Mouse (Mus musculus) inflammation-experienced regulatory T-cells (primary cell): Measurements from ENCODE around the gene Cd151. TPM values are rescaled to one million over a fixed set of nuclear protein-coding genes. Genes with fewer than 3 reads are reported as not detected.

ENCODE experiments used
- polyA plus RNA-seq, 2 experiments: library from polyadenylated mRNA; unstranded; fragments of 100-300 nt; shearing (Covaris generic); gene quantifications; one replicate each; pipeline ENCODE4 v1.2.1; 2017

Gene Cd151
- polyA plus RNA-seq, result 1 to 10 TPM; 6.0 to 6.8 TPM

GRCm38 (mm10) chr7:141467230-141468030, at the start of gene Cd151:
Gene Cd151 (plus strand): TSS chr7:141467392.

GRCm38 (mm10) chr7:141429310-141429709, 37.9 kb upstream of the Cd151 start, which contains the start of gene Cend1:
Gene Cend1 (minus strand): TSS chr7:141429491.

GRCm38 (mm10) chr7:141437178-141438120, 29.7 kb upstream of the Cd151 start, which contains the start of gene Slc25a22:
Gene Slc25a22 (minus strand): TSS chr7:141437892.

DNA sequence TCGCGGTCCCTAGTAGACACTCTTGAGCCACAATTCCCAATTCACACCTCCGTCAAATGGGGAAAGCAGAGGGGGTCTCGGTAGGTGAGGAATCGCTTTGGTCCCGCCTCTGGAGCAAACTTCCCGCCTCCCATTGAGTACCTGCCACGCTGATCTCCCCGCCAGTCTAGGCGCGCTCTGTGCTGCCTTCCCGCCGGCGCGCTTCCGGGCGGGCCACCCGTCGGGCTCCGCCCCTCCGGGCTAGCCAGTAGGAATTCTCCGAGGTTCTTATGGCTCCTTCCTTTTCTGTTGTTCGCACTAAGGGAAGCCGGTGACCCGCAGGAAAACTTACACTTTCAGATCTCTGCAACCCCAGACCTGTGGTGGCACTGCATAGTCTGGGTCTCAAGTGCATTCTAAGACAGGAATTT, 23.4 kb upstream of the Cd151 start, which contains the start of gene Pidd1:
Pidd1 (minus strand) TSS at position 198 of the 410 bp plus-strand sequence.

GRCm38 (mm10) chr7:141447110-141447991, 19.8 kb upstream of the Cd151 start, which contains the start of gene Rplp2:
Gene Rplp2 (plus strand): TSS chr7:141447370.

GRCm38 (mm10) chr7:141454967-141455551, 12.1 kb upstream of the Cd151 start, which contains the start of gene Pnpla2:
Gene Pnpla2 (plus strand): TSS chr7:141455198.

DNA sequence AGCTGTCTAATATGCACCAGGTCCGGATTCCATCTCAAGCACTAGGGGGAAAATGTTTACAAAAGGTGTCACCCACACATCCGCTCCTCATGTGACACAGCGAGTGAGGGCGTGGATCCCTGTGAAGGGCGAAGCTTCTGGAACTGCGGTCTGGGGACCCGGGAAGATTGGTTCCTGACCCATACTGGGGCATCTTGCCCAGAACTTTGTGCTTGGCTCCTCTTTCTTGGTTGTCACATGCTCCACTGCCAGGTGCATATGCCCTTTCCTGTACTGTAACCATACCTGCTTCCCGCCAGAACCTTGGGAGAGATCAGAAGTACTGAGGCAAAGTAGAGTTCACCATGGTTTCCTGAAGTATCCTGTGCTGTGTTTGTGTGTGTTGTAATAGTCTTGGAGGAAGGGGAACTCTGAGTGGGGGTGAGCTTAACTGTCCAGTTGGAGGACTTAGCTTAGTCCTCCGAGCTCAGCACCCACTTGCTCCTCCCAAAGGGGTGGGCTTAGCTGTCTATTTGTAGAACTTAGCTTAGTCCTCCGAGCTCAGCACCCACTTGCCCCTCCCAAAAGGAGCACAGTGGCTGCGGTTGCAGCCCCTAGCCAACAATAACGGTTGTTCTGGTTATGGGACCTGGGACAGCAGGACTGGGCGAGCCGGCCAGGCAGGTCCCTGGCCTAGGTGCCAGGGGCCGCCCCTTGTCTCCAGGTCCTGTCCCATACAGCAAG, 6.6 kb upstream of the Cd151 start, which contains the start of gene Cracr2b:
Cracr2b (plus strand) TSS at position 704 of the 723 bp plus-strand sequence.

GRCm38 (mm10) chr7:141475011-141475804, 8.0 kb downstream of the Cd151 start, which contains the start of the genes Polr2l and Tspan4:
Gene Polr2l (minus strand): TSS chr7:141475132.
Gene Tspan4 (plus strand): TSS chr7:141475240.

Other genes starting within 250 kb of the Cd151 start
- 10 to 100 TPM; 88.2 to 93.2 TPM for gene Phrf1, start 238.6 kb upstream of the Cd151 start, polyA plus RNA-seq
- gene Irf7, start 200.9 kb upstream of the Cd151 start, polyA plus RNA-seq, result 100 to 1,000 TPM in 1 of 2 experiments, 10 to 100 TPM in 1; 89.0 to 155 TPM
- not detected for gene Cdhr5, start 190.6 kb upstream of the Cd151 start, polyA plus RNA-seq
- gene Sct, start 188.3 kb upstream of the Cd151 start, polyA plus RNA-seq, result not detected
- under 1 TPM; 0.11 to 0.29 TPM for gene Drd4, start 175.4 kb upstream of the Cd151 start, polyA plus RNA-seq
- 10 to 100 TPM; 57.7 to 77.6 TPM for gene Deaf1, start 139.7 kb upstream of the Cd151 start, polyA plus RNA-seq
- gene Tmem80, start 139.7 kb upstream of the Cd151 start, polyA plus RNA-seq, result 10 to 100 TPM; 29.5 to 50.4 TPM
- 1 to 10 TPM in 1 of 2 experiments, under 1 TPM in 1; 0.17 to 3.1 TPM for gene Eps8l2, start 128.5 kb upstream of the Cd151 start, polyA plus RNA-seq
- 100 to 1,000 TPM; 296 to 311 TPM for gene Taldo1, start 75.2 kb upstream of the Cd151 start, polyA plus RNA-seq
- 10 to 100 TPM; 72.6 to 73.9 TPM for gene Gatd1, start 53.3 kb upstream of the Cd151 start, polyA plus RNA-seq
- 1 to 10 TPM in 1 of 2 experiments, under 1 TPM in 1; 0.47 to 3.0 TPM for gene Cend1, start 37.9 kb upstream of the Cd151 start, polyA plus RNA-seq
- 10 to 100 TPM; 56.8 to 63.3 TPM for gene Slc25a22, start 29.5 kb upstream of the Cd151 start, polyA plus RNA-seq
- 10 to 100 TPM in 1 of 2 experiments, 1 to 10 TPM in 1; 9.7 to 11.8 TPM for gene Pidd1, start 23.4 kb upstream of the Cd151 start, polyA plus RNA-seq
- gene Rplp2, start 20.0 kb upstream of the Cd151 start, polyA plus RNA-seq, result 1,000 to 10,000 TPM; 1,321 to 1,489 TPM
- 10 to 100 TPM; 66.6 to 92.4 TPM for gene Pnpla2, start 12.2 kb upstream of the Cd151 start, polyA plus RNA-seq
- gene Cracr2b, start 6.3 kb upstream of the Cd151 start, polyA plus RNA-seq, result 1 to 10 TPM in 1 of 2 experiments, not detected in 1; 3.3 TPM
- gene Polr2l, start 7.7 kb downstream of the Cd151 start, polyA plus RNA-seq, result 10 to 100 TPM; 26.5 to 30.5 TPM
- 1 to 10 TPM; 1.7 to 5.3 TPM for gene Tspan4, start 7.8 kb downstream of the Cd151 start, polyA plus RNA-seq
- 10 to 100 TPM; 19.3 to 22.0 TPM for gene Chid1, start 72.5 kb downstream of the Cd151 start, polyA plus RNA-seq
- gene Ap2a2, start 94.8 kb downstream of the Cd151 start, polyA plus RNA-seq, result 10 to 100 TPM; 38.7 to 46.7 TPM
- gene Muc6, start 187.9 kb downstream of the Cd151 start, polyA plus RNA-seq, result 1 to 10 TPM in 1 of 2 experiments, under 1 TPM in 1; 0.22 to 1.1 TPM
- under 1 TPM; 0.24 to 0.48 TPM for gene Muc2, start 222.9 kb downstream of the Cd151 start, polyA plus RNA-seq